Mouse (Mus musculus) midbrain, embryonic 16.5 days (tissue): ENCODE results near the gene Madcam1. TPM values are rescaled to one million over a fixed set of nuclear protein-coding genes. Genes with fewer than 3 reads are reported as not detected.

ENCODE experiments used
- ATAC-seq: fragments of 200-750 bp; cut with Nextera tagmentation; 2 replicates; pipeline ENCODE4 v1.8.0; 2017; ENCODE audit warnings: moderate TSS enrichment
- H3K27ac ChIP-seq: fragments of 300-500 bp; sonication (generic); 2 replicates; pipeline ENCODE4 v1.5.1; 2014; ENCODE audit warnings: mild to moderate bottlenecking, low read length, mixed read lengths
- H3K27me3 ChIP-seq: fragments of 300-500 bp; sonication (generic); 2 replicates; pipeline ENCODE4 v1.6.1; 2014; ENCODE audit warnings: low read depth, low read length, mixed read lengths; ENCODE audit not compliant: control insufficient read depth, insufficient read depth
- H3K36me3 ChIP-seq: fragments of 300-500 bp; sonication (generic); 2 replicates; pipeline ENCODE4 v1.6.1; 2014; ENCODE audit warnings: mild to moderate bottlenecking, low read length, moderate library complexity, mixed read lengths; ENCODE audit not compliant: control insufficient read depth, insufficient read depth
- H3K4me1 ChIP-seq: fragments of 300-500 bp; sonication (generic); 2 replicates; pipeline ENCODE4 v1.6.1; 2014; ENCODE audit warnings: mild to moderate bottlenecking, low read length, mixed read lengths; ENCODE audit not compliant: control insufficient read depth, insufficient read depth
- H3K4me2 ChIP-seq: fragments of 300-500 bp; sonication (generic); 2 replicates; pipeline ENCODE4 v1.6.1; 2014; ENCODE audit warnings: mild to moderate bottlenecking, low read length, mixed read lengths
- H3K4me3 ChIP-seq: fragments of 300-500 bp; sonication (generic); 2 replicates; pipeline ENCODE4 v1.5.1; 2014; ENCODE audit warnings: low read depth, mild to moderate bottlenecking, low read length, moderate library complexity, mixed read lengths
- H3K9ac ChIP-seq: fragments of 300-500 bp; sonication (generic); 2 replicates; pipeline ENCODE4 v1.6.1; 2014; ENCODE audit warnings: low read depth, low read length, mixed read lengths
- H3K9me3 ChIP-seq: fragments of 300-500 bp; sonication (generic); replicated peaks from 2 replicates; pipeline ENCODE4 v1.6.1; 2014; ENCODE audit warnings: mild to moderate bottlenecking, low read length, mixed read lengths; ENCODE audit not compliant: control insufficient read depth, poor library complexity, severe bottlenecking
- WGBS: fragments of 180-500 bp; shearing (Covaris S2); extraction: QIAGEN DNeasy Blood & Tissue Kit; methylation state at CpG from one replicate; pipeline ENCODE4 v1.1.7; 2014; 5-methylcytosine and 5-hydroxymethylcytosine counted together
- polyA plus RNA-seq: library from polyadenylated mRNA; unstranded; fragments of >200 nt; fragmentation: Nextera tagmentation; extraction: Ambion mirVana; gene quantifications from 2 replicates; pipeline ENCODE4 v1.2.1, GENCODE M21; 2015

The Madcam1 gene
- polyA plus RNA-seq, 1 experiment from 2014 or later: 0.69 TPM

DNA sequence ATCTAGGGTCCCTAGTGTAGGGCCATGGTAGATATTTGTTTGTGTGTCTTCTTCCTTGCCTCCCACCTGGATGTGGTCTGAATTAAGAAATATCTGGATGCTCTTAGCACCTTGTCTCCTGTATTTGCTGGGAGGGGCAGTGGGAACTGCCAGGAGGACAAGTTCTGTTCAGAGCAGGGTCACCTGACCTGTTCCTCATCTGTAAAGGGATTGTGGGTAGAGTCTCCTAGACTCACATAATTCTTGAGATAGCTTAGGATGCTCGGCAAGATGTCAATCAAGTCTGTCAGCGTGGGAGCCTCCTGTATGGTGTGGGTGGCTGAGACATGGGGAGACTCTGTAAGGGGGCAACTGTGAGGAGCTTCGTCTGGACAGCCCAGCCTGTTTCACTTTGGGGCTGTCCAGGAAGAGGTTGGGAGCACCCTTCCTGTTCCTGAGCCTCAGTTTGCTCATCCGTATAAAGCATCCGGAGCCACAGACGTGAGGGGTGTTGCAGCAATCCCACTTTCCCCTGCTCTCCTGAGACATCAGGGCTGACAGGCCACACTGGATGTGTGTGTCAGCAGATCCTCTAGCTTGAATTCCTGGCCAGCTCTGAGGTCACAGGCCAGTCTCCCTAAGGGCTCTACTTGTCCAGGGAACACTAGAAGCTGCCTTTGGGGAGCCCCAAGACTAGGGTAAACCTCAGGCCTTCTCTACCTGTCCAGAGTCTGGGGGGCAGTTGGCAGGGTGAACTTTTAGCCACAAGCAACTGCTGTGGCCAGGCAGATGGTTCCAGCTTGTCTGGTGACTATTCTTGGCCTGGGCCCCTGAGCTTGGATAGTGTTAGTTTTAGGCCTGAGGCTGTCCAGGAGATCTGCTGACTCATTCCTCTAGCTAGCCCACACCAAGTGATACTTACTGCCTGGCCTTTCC is 19.6 kb downstream of the Madcam1 start:
- WGBS: 91% methylated on average over 6 of the region's 6 CpGs
- H3K9ac ChIP-seq: peak overlapping the region; percentile 78; the same call in 1 of the 2 replicates

DNA sequence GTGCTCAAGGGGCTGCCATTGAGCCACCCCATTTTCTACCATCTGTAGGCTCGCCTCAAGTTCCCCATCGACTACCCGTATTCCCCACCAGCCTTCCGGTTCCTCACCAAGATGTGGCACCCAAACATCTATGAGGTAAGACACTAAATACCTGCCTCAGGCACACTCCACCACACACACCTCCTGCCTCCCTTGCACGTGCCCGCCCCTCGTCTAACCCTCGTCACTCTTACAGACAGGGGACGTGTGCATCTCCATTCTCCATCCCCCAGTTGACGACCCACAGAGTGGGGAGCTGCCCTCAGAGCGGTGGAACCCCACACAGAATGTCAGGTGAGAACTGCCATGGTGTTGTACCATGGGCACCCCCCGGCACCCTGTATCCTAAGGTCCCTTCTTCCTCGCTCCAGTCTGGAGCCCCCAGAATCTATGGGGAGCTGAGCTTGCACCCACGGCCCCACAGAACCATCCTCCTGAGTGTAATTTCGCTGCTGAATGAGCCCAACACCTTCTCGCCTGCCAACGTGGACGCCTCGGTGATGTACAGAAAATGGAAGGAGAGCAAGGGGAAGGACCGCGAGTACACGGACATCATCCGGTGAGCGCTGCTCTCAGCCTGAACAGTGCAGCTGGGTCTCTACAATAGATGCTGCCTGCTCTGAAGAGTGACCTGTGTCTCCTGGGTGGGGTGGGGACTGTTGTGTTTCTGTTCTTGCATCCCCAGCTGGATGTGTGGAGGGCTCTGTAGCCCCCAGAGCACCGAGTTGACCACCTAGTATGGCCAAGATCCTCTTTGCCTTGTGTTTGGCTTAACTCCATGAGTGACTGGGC is 20.6 kb downstream of the Madcam1 start:
- no peaks in the 10 kb centered on the region for H3K9me3 ChIP-seq
- H3K9ac ChIP-seq: no peak overlapping the region
- WGBS: 94% methylated on average over 25 of the region's 25 CpGs
- H3K27me3 ChIP-seq: no peaks in the 10 kb centered on the region
- no peak overlapping the region for H3K27ac ChIP-seq
- peaks cover 18% of the 10 kb centered on the region for H3K4me1 ChIP-seq
- no peak overlapping the region for H3K4me3 ChIP-seq
- H3K36me3 ChIP-seq: peaks cover 29% of the 10 kb centered on the region
- H3K4me2 ChIP-seq: no peak overlapping the region
- ATAC-seq: no peak

More for the DNA sequence above, 19.6 kb downstream of the Madcam1 start:
- Histone ChIP-seq H3K27ac (no peak overlapping the region), H3K4me3 (peak overlapping the region; percentile 81), H3K27me3 (no peaks in the 10 kb centered on the region), H3K9me3 (no peaks in the 10 kb centered on the region), H3K4me2 (peak overlapping the region; percentile 96), H3K36me3 (peaks cover 28% of the 10 kb centered on the region), H3K4me1 (peaks cover 18% of the 10 kb centered on the region)
- no peak for ATAC-seq

GRCm38 (mm10) chr10:79686219-79686618 is 21.9 kb downstream of the Madcam1 start:
- no peak overlapping the region for H3K4me3 ChIP-seq
- no peak overlapping the region for H3K4me2 ChIP-seq
- H3K4me1 ChIP-seq: peaks cover 14% of the 10 kb centered on the region
- 92% methylated on average over 2 of the region's 2 CpGs for WGBS
- no peak overlapping the region for H3K9ac ChIP-seq
- ATAC-seq: no peak
- H3K27me3 ChIP-seq: no peaks in the 10 kb centered on the region
- H3K36me3 ChIP-seq: peaks cover 29% of the 10 kb centered on the region
- no peaks in the 10 kb centered on the region for H3K9me3 ChIP-seq
- no peak overlapping the region for H3K27ac ChIP-seq

GRCm38 (mm10) chr10:79686691-79687090 is 22.3 kb downstream of the Madcam1 start:
- H3K9me3 ChIP-seq: no peaks in the 10 kb centered on the region
- no peaks in the 10 kb centered on the region for H3K27me3 ChIP-seq
- no peak overlapping the region for H3K4me2 ChIP-seq
- no peak overlapping the region for H3K27ac ChIP-seq
- peaks cover 29% of the 10 kb centered on the region for H3K36me3 ChIP-seq
- no peak overlapping the region for H3K9ac ChIP-seq
- no peak for ATAC-seq
- WGBS: 94% methylated on average over 1 of the region's 1 CpGs
- H3K4me1 ChIP-seq: peaks cover 14% of the 10 kb centered on the region
- H3K4me3 ChIP-seq: no peak overlapping the region

- Histone ChIP-seq H3K4me3 (no peak overlapping the region), H3K4me2 (no peak overlapping the region), H3K36me3 (peaks cover 29% of the 10 kb centered on the region), H3K27me3 (no peaks in the 10 kb centered on the region), H3K9me3 (no peaks in the 10 kb centered on the region), H3K4me1 (peaks cover 14% of the 10 kb centered on the region), H3K27ac (no peak overlapping the region), H3K9ac (no peak overlapping the region)
- no peak for ATAC-seq
- WGBS: 97% methylated on average over 6 of the region's 6 CpGs
Observed at GRCm38 (mm10) chr10:79687513-79687912, 23.2 kb downstream of the Madcam1 start.

- WGBS: 81% methylated on average over 4 of the region's 4 CpGs
- no peak within 1 kb of the TSS for H3K9ac ChIP-seq
- no peaks in the 10 kb centered on the region for H3K9me3 ChIP-seq
- no peak within 1 kb of the TSS for H3K4me3 ChIP-seq
- H3K27ac ChIP-seq: no peak within 1 kb of the TSS
- peaks cover 29% of the 10 kb centered on the region for H3K36me3 ChIP-seq
- H3K27me3 ChIP-seq: no peaks in the 10 kb centered on the region
- peaks cover 5% of the 10 kb centered on the region for H3K4me1 ChIP-seq
- ATAC-seq: no peak
- no peak within 1 kb of the TSS for H3K4me2 ChIP-seq
Observed at GRCm38 (mm10) chr10:79688720-79689119, 24.4 kb downstream of the Madcam1 start, which contains the start of gene Gzmm. Gene Gzmm (plus strand): TSS chr10:79689020.

- Histone ChIP-seq H3K27ac (no peak overlapping the region), H3K4me2 (no peak overlapping the region), H3K27me3 (no peaks in the 10 kb centered on the region), H3K4me3 (no peak overlapping the region), H3K36me3 (peaks cover 28% of the 10 kb centered on the region), H3K9ac (no peak overlapping the region), H3K4me1 (peaks cover under 1% of the 10 kb centered on the region; the same call in 1 of the 2 replicates), H3K9me3 (no peaks in the 10 kb centered on the region)
- 92% methylated on average over 3 of the region's 3 CpGs for WGBS
- no peak for ATAC-seq
Observed at GRCm38 (mm10) chr10:79689178-79689577, 24.8 kb downstream of the Madcam1 start.

DNA sequence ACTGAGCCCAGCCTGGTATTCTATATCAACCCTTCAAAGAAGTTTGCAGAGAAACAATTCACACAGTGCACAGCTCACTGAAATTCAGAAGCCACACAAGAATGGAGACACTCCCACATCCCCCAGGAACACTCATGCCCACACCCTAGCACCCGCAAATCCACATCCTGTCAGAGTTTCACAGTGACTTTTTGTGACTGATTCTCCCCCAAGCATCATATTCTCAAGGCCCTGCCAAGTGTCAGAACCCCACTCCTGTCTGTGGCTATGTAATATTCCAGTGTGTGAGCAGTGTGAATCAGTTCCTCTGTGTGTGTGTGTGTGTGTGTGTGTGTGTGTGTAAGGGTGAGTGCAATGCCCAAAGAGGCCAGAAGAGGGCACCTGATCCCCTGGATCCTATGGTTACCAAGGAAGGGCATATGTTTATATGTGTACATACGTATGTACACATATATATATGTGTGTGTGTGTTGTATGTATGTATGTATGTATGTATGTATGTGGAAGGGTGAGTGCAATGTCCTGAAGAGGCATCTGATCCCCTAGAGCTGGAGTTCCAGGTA is 27.7 kb downstream of the Madcam1 start:
- ATAC-seq: no peak
- Histone ChIP-seq H3K9me3 (no peaks in the 10 kb centered on the region), H3K4me2 (no peak overlapping the region), H3K4me1 (no peaks in the 10 kb centered on the region), H3K27me3 (no peaks in the 10 kb centered on the region), H3K9ac (no peak overlapping the region), H3K4me3 (no peak overlapping the region), H3K27ac (no peak overlapping the region), H3K36me3 (peaks cover 16% of the 10 kb centered on the region)
- 100% methylated on average over 2 of the region's 2 CpGs for WGBS
